Mouse (Mus musculus): Measurements from ENCODE around the gene Rc3h1.
"Not testable (repeated sequence)": the region's sequence is repeated elsewhere in the genome, so short reads cannot be mapped to it uniquely, and the experiment has no call there.

Rc3h1 gene

GRCm38 (mm10) chr1:160967268-160967667 is 61.0 kb downstream of the Rc3h1 start:
- DNase-seq (ENCODE audit: low read depth): no peak

- no peak for DNase-seq (ENCODE audit: low read depth)
Observed at GRCm38 (mm10) chr1:160968643-160969042, 62.4 kb downstream of the Rc3h1 start.

- DNase-seq (ENCODE audit: low read depth): no peak
Observed at GRCm38 (mm10) chr1:160978071-160978735, 72.0 kb downstream of the Rc3h1 start, which contains the start of gene Serpinc1. Gene Serpinc1, plus strand, starts transcription at chr1:160978585.

GRCm38 (mm10) chr1:160980021-160980420 is 73.8 kb downstream of the Rc3h1 start:
- no peak for DNase-seq (ENCODE audit: low read depth)

- DNase-seq (ENCODE audit: low read depth): no peak
Observed at GRCm38 (mm10) chr1:160980537-160981234, 74.5 kb downstream of the Rc3h1 start.

- no peak for DNase-seq (ENCODE audit: low read depth)
Observed at GRCm38 (mm10) chr1:160981337-160981736, 75.1 kb downstream of the Rc3h1 start.

- no peak for DNase-seq (ENCODE audit: low read depth)
Observed at GRCm38 (mm10) chr1:160982887-160983286, 76.7 kb downstream of the Rc3h1 start.

GRCm38 (mm10) chr1:160984731-160985130 is 78.5 kb downstream of the Rc3h1 start:
- not testable (repeated sequence) for DNase-seq (ENCODE audit: low read depth)

- DNase-seq (ENCODE audit: low read depth): no peak
Observed at GRCm38 (mm10) chr1:160985477-160985876, 79.3 kb downstream of the Rc3h1 start.

GRCm38 (mm10) chr1:160986881-160987635 is 80.8 kb downstream of the Rc3h1 start:
- DNase-seq (ENCODE audit: low read depth): no peak

GRCm38 (mm10) chr1:160989395-160989794 is 83.2 kb downstream of the Rc3h1 start:
- no peak for DNase-seq (ENCODE audit: low read depth)

GRCm38 (mm10) chr1:160993851-160994250 is 87.6 kb downstream of the Rc3h1 start:
- peak; percentile 66 for DNase-seq (ENCODE audit: low read depth)

- DNase-seq (ENCODE audit: low read depth): no peak
Observed at GRCm38 (mm10) chr1:161004942-161005341, 98.7 kb downstream of the Rc3h1 start.

GRCm38 (mm10) chr1:161005526-161005925 is 99.3 kb downstream of the Rc3h1 start:
- DNase-seq (ENCODE audit: low read depth): no peak

GRCm38 (mm10) chr1:161006471-161006870 is 100.3 kb downstream of the Rc3h1 start:
- no peak for DNase-seq (ENCODE audit: low read depth)

- no peak for DNase-seq (ENCODE audit: low read depth)
Observed at GRCm38 (mm10) chr1:161008038-161008437, 101.8 kb downstream of the Rc3h1 start.

- no peak for DNase-seq (ENCODE audit: low read depth)
Observed at GRCm38 (mm10) chr1:161010436-161010835, 104.2 kb downstream of the Rc3h1 start.

GRCm38 (mm10) chr1:161016378-161016777 is 110.2 kb downstream of the Rc3h1 start:
- DNase-seq (ENCODE audit: low read depth): no peak

GRCm38 (mm10) chr1:161020051-161020450 is 113.8 kb downstream of the Rc3h1 start:
- no peak for DNase-seq (ENCODE audit: low read depth)

All from 416B (cell line).